Mouse (Mus musculus) hindbrain, embryonic 15.5 days (tissue): ENCODE data around the gene Aqp2. TPM values are rescaled to one million over a fixed set of nuclear protein-coding genes. Genes with fewer than 3 reads are reported as not detected.

ENCODE experiments used
- ATAC-seq: fragments of 200-750 bp; cut with Nextera tagmentation; 2 replicates; pipeline ENCODE4 v1.8.0; 2017; ENCODE audit warnings: low read depth, moderate number of reproducible peaks, moderate TSS enrichment; ENCODE audit not compliant: low FRiP score
- H3K27ac ChIP-seq: fragments of 300-500 bp; sonication (generic); replicated peaks from 2 replicates; pipeline ENCODE4 v1.5.1; 2015; ENCODE audit warnings: mild to moderate bottlenecking, inconsistent platforms
- H3K27me3 ChIP-seq: fragments of 300-500 bp; sonication (generic); 2 replicates; pipeline ENCODE4 v1.6.1; 2015; ENCODE audit warnings: control low read depth, inconsistent platforms
- H3K36me3 ChIP-seq: fragments of 300-500 bp; sonication (generic); 2 replicates; pipeline ENCODE4 v1.6.1; 2015; ENCODE audit warnings: control low read depth, inconsistent platforms
- H3K4me1 ChIP-seq: fragments of 300-500 bp; sonication (generic); replicated peaks from 2 replicates; pipeline ENCODE4 v1.6.1; 2015; ENCODE audit warnings: control low read depth, inconsistent platforms
- H3K4me2 ChIP-seq: fragments of 300-500 bp; sonication (generic); 2 replicates; pipeline ENCODE4 v1.6.1; 2015; ENCODE audit warnings: moderate library complexity, mild to moderate bottlenecking, inconsistent platforms
- H3K4me3 ChIP-seq: fragments of 300-500 bp; sonication (generic); 2 replicates; pipeline ENCODE4 v1.5.1; 2015; ENCODE audit warnings: mild to moderate bottlenecking, inconsistent platforms
- H3K9ac ChIP-seq: fragments of 300-500 bp; sonication (generic); 2 replicates; pipeline ENCODE4 v1.6.1; 2015; ENCODE audit warnings: inconsistent platforms
- H3K9me3 ChIP-seq: fragments of 300-500 bp; sonication (generic); 2 replicates; pipeline ENCODE4 v1.6.1; 2016; ENCODE audit warnings: control low read depth, inconsistent platforms
- WGBS: fragments of 180-500 bp; shearing (Covaris S2); methylation state at CpG from one replicate; pipeline ENCODE4 v1.1.7; 2015; 5-methylcytosine and 5-hydroxymethylcytosine counted together
- polyA plus RNA-seq: library from polyadenylated mRNA; unstranded; fragments of >200 nt; fragmentation: Nextera tagmentation; extraction: Ambion mirVana; gene quantifications from 2 replicates; pipeline ENCODE4 v1.2.1, GENCODE M21; 2015

Gene Aqp2
- not detected in 2 replicates for polyA plus RNA-seq

GRCm38 (mm10) chr15:99578802-99579485 is at the start of gene Aqp2:
TSS of gene Aqp2 (plus strand) at chr15:99579055.
- 78% methylated on average over 26 of the region's 26 CpGs for WGBS
- H3K27ac ChIP-seq = no peak within 1 kb of the TSS

GRCm38 (mm10) chr15:99531146-99531545 is 47.7 kb upstream of the Aqp2 start:
- Histone ChIP-seq H3K9ac (no peak overlapping the region), H3K36me3 (no peaks in the 10 kb centered on the region), H3K4me3 (no peak overlapping the region), H3K4me1 (peaks cover 26% of the 10 kb centered on the region), H3K4me2 (no peak overlapping the region), H3K27me3 (no peaks in the 10 kb centered on the region), H3K27ac (no peak overlapping the region), H3K9me3 (no peaks in the 10 kb centered on the region)
- ATAC-seq = no peak
- WGBS = 39% methylated on average over 6 of the region's 6 CpGs

More at GRCm38 (mm10) chr15:99578802-99579485, at the start of gene Aqp2:
- Histone ChIP-seq H3K36me3 (no peaks in the 10 kb centered on the region), H3K4me2 (no peak within 1 kb of the TSS), H3K9ac (no peak within 1 kb of the TSS), H3K4me1 (peaks cover 11% of the 10 kb centered on the region), H3K9me3 (no peaks in the 10 kb centered on the region), H3K4me3 (no peak within 1 kb of the TSS), H3K27me3 (peaks cover 22% of the 10 kb centered on the region)
- no peak for ATAC-seq

GRCm38 (mm10) chr15:99532023-99532422 is 46.8 kb upstream of the Aqp2 start:
- H3K4me2 ChIP-seq = no peak overlapping the region
- no peak overlapping the region for H3K27ac ChIP-seq
- H3K36me3 ChIP-seq = no peaks in the 10 kb centered on the region
- WGBS = 68% methylated on average over 3 of the region's 3 CpGs
- H3K27me3 ChIP-seq = no peaks in the 10 kb centered on the region
- H3K9ac ChIP-seq = no peak overlapping the region
- ATAC-seq = no peak
- no peaks in the 10 kb centered on the region for H3K9me3 ChIP-seq
- no peak overlapping the region for H3K4me3 ChIP-seq
- H3K4me1 ChIP-seq = peaks cover 19% of the 10 kb centered on the region

- Histone ChIP-seq H3K4me1 (peaks cover 9% of the 10 kb centered on the region; the same call in 1 of the 2 replicates), H3K27me3 (no peaks in the 10 kb centered on the region), H3K9ac (no peak overlapping the region), H3K36me3 (no peaks in the 10 kb centered on the region), H3K4me3 (no peak overlapping the region), H3K9me3 (no peaks in the 10 kb centered on the region), H3K27ac (0 out of 2 replicates have a peak overlapping the region, but pooled peaks have one; percentile 11), H3K4me2 (no peak overlapping the region)
- WGBS = 49% methylated on average over 11 of the region's 11 CpGs
- ATAC-seq = peak; percentile 83
Observed at GRCm38 (mm10) chr15:99536889-99537862, 41.7 kb upstream of the Aqp2 start.

- Histone ChIP-seq H3K4me3 (no peak overlapping the region), H3K9ac (no peak overlapping the region), H3K27ac (no peak overlapping the region), H3K4me1 (peaks cover 9% of the 10 kb centered on the region; the same call in 1 of the 2 replicates), H3K36me3 (no peaks in the 10 kb centered on the region), H3K4me2 (no peak overlapping the region), H3K27me3 (no peaks in the 10 kb centered on the region), H3K9me3 (no peaks in the 10 kb centered on the region)
- whole genome bisulfite sequencing = 81% methylated on average over 8 of the region's 8 CpGs
- ATAC-seq = no peak
Observed at GRCm38 (mm10) chr15:99539891-99540290, 39.0 kb upstream of the Aqp2 start.

GRCm38 (mm10) chr15:99544047-99544446 is 34.8 kb upstream of the Aqp2 start:
- no peak overlapping the region for H3K27ac ChIP-seq
- H3K4me1 ChIP-seq = peaks cover 10% of the 10 kb centered on the region
- no peaks in the 10 kb centered on the region for H3K27me3 ChIP-seq
- WGBS = 84% methylated on average over 7 of the region's 7 CpGs
- H3K36me3 ChIP-seq = no peaks in the 10 kb centered on the region
- no peak overlapping the region for H3K4me3 ChIP-seq
- no peak overlapping the region for H3K4me2 ChIP-seq
- H3K9me3 ChIP-seq = no peaks in the 10 kb centered on the region
- ATAC-seq = no peak
- no peak overlapping the region for H3K9ac ChIP-seq

GRCm38 (mm10) chr15:99546596-99546995 is 32.3 kb upstream of the Aqp2 start:
- peaks cover 10% of the 10 kb centered on the region for H3K4me1 ChIP-seq
- no peaks in the 10 kb centered on the region for H3K36me3 ChIP-seq
- no peak overlapping the region for H3K4me2 ChIP-seq
- no peak for ATAC-seq
- H3K4me3 ChIP-seq = no peak overlapping the region
- no peak overlapping the region for H3K27ac ChIP-seq
- no peaks in the 10 kb centered on the region for H3K9me3 ChIP-seq
- no peaks in the 10 kb centered on the region for H3K27me3 ChIP-seq
- H3K9ac ChIP-seq = no peak overlapping the region
- WGBS = 42% methylated on average over 11 of the region's 11 CpGs

GRCm38 (mm10) chr15:99547732-99548131 is 31.1 kb upstream of the Aqp2 start:
- no peak overlapping the region for H3K9ac ChIP-seq
- H3K4me2 ChIP-seq = no peak overlapping the region
- no peaks in the 10 kb centered on the region for H3K36me3 ChIP-seq
- H3K9me3 ChIP-seq = no peaks in the 10 kb centered on the region
- no peak overlapping the region for H3K27ac ChIP-seq
- 82% methylated on average over 6 of the region's 6 CpGs for WGBS
- no peaks in the 10 kb centered on the region for H3K27me3 ChIP-seq
- H3K4me3 ChIP-seq = no peak overlapping the region
- peaks cover 10% of the 10 kb centered on the region for H3K4me1 ChIP-seq
- no peak for ATAC-seq

GRCm38 (mm10) chr15:99549901-99550300 is 29.0 kb upstream of the Aqp2 start:
- Histone ChIP-seq H3K9me3 (no peaks in the 10 kb centered on the region), H3K27me3 (no peaks in the 10 kb centered on the region), H3K4me3 (no peak overlapping the region), H3K4me1 (peaks cover 10% of the 10 kb centered on the region), H3K27ac (no peak overlapping the region), H3K9ac (no peak overlapping the region), H3K36me3 (no peaks in the 10 kb centered on the region), H3K4me2 (no peak overlapping the region)
- ATAC-seq = no peak
- WGBS = 57% methylated on average over 2 of the region's 2 CpGs

GRCm38 (mm10) chr15:99553767-99554166 is 25.1 kb upstream of the Aqp2 start:
- Histone ChIP-seq H3K4me1 (no peaks in the 10 kb centered on the region), H3K36me3 (no peaks in the 10 kb centered on the region), H3K4me2 (no peak overlapping the region), H3K27me3 (no peaks in the 10 kb centered on the region), H3K9me3 (no peaks in the 10 kb centered on the region), H3K4me3 (no peak overlapping the region), H3K27ac (no peak overlapping the region), H3K9ac (no peak overlapping the region)
- 78% methylated on average over 6 of the region's 6 CpGs for WGBS
- ATAC-seq = no peak

GRCm38 (mm10) chr15:99558947-99559346 is 19.9 kb upstream of the Aqp2 start:
- no peak for ATAC-seq
- no peak overlapping the region for H3K27ac ChIP-seq
- H3K9me3 ChIP-seq = no peaks in the 10 kb centered on the region
- H3K4me1 ChIP-seq = peaks cover under 1% of the 10 kb centered on the region; the same call in 1 of the 2 replicates
- H3K9ac ChIP-seq = no peak overlapping the region
- H3K36me3 ChIP-seq = no peaks in the 10 kb centered on the region
- no peak overlapping the region for H3K4me3 ChIP-seq
- no peak overlapping the region for H3K4me2 ChIP-seq
- WGBS = 91% methylated on average over 1 of the region's 1 CpGs
- no peaks in the 10 kb centered on the region for H3K27me3 ChIP-seq

- no peak overlapping the region for H3K4me2 ChIP-seq
- H3K36me3 ChIP-seq = no peaks in the 10 kb centered on the region
- 82% methylated on average over 10 of the region's 10 CpGs for WGBS
- ATAC-seq = no peak
- H3K9me3 ChIP-seq = no peaks in the 10 kb centered on the region
- H3K4me3 ChIP-seq = no peak overlapping the region
- peaks cover 5% of the 10 kb centered on the region; the same call in 1 of the 2 replicates for H3K4me1 ChIP-seq
- H3K27ac ChIP-seq = no peak overlapping the region
- no peak overlapping the region for H3K9ac ChIP-seq
- H3K27me3 ChIP-seq = no peaks in the 10 kb centered on the region
Observed at GRCm38 (mm10) chr15:99560246-99560645, 18.6 kb upstream of the Aqp2 start.
